Comparison of ENCODE assay signal across 14 mouse cellular contexts in the genomic region with DNA sequence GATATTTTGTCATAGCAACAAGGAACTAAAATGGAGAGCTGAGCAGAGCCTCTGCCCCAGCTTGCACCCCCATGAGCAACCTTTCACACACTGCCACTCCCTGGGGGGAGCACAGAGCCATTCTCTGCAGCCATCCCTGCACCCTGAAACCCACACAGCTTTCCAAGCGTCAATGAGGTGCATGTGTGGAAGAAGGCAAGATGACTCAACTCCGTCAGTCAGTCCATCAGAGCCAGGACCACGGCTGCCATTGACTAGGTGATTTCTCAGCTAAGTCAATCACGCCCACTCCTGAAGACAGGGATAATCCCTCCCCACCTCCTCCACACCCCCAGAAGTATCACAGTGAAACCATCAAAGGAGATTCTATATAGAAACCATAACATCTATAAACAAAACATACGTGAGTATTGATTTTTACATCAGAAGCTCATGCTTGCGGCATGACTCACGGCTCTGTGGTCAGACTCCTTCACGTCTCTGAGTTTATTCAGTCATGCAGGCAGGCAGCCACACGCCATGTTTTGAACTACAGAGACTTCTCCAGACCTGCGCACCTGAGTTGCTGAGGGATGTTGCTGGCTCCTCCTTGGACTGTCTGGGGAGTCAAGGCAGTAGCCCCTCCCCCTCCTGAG. TPM values are rescaled to one million over a fixed set of nuclear protein-coding genes. Genes with fewer than 3 reads are reported as not detected.
DNase-seq lines count a peak whose midpoint lies in the region; ATAC-seq and TF ChIP-seq lines count a peak whose summit lies in the region.
"Had no signal": no experiment of that assay in that cellular context is flagged by ENCODE, and none has a peak within 500 bp of the region (broad histone marks: within the 10 kb centered on the region; RNA-seq: fewer than 3 reads in every experiment).

No protein-coding gene starts in this region.

- no peak for TF ChIP-seq EP300 in stomach, postnatal 0 days (optimal IDR thresholded peaks at IDR 0.05)

- no peak for ATAC-seq in megakaryocyte, adult 5-6 weeks (ENCODE audit: poor library complexity, severe bottlenecking)
- no peak for ATAC-seq in G1E (ENCODE audit: extremely low read depth, insufficient number of reproducible peaks, low FRiP score, poor library complexity, severe bottlenecking)
- peak; percentile 78 for ATAC-seq in stomach, postnatal 0 days (ENCODE audit: low FRiP score, low TSS enrichment)
- ATAC-seq in midbrain, embryonic 13.5 days: no peak
- ATAC-seq in erythroid progenitor cell, adult 5-6 weeks (replicated peaks; ENCODE audit: low FRiP score, poor library complexity, severe bottlenecking): no peak
- ATAC-seq: forebrain, embryonic 16.5 days had no signal

- H3K9ac ChIP-seq in stomach, postnatal 0 days (ENCODE audit: low read length): no peak overlapping the region
- no peak overlapping the region for H3K9ac ChIP-seq in midbrain, embryonic 13.5 days (replicated peaks)

- peaks cover 95% of the 10 kb centered on the region for H3K4me1 ChIP-seq in megakaryocyte, embryonic 14.5 days
- peaks cover 93% of the 10 kb centered on the region for H3K4me1 ChIP-seq in G1E (ENCODE audit: insufficient read depth, low read depth, low read length)
- peaks cover 22% of the 10 kb centered on the region for H3K4me1 ChIP-seq in embryonic fibroblast, embryonic 13.5 days (ENCODE audit: control insufficient read depth, insufficient read depth, low read length)
- H3K4me1 ChIP-seq in stomach, postnatal 0 days (replicated peaks; ENCODE audit: control insufficient read depth, insufficient read depth): peaks cover 8% of the 10 kb centered on the region; the same call in 1 of the 2 replicates
- peaks cover 78% of the 10 kb centered on the region for H3K4me1 ChIP-seq in midbrain, embryonic 13.5 days (replicated peaks)

- whole genome bisulfite sequencing in stomach, postnatal 0 days: 65% methylated on average over 10 of the region's 10 CpGs
- 94% methylated on average over 10 of the region's 10 CpGs for WGBS in midbrain, embryonic 13.5 days

- H3K36me3 ChIP-seq in megakaryocyte, embryonic 14.5 days (replicated peaks; ENCODE audit: low read length): peaks cover 96% of the 10 kb centered on the region
- H3K36me3 ChIP-seq in G1E (replicated peaks): peaks cover 81% of the 10 kb centered on the region
- no peaks in the 10 kb centered on the region for H3K36me3 ChIP-seq in stomach, postnatal 0 days (ENCODE audit: control insufficient read depth, insufficient read depth, low read length)
- peaks cover 19% of the 10 kb centered on the region for H3K36me3 ChIP-seq in midbrain, embryonic 13.5 days

- H3K27ac ChIP-seq in embryonic fibroblast, embryonic 13.5 days (ENCODE audit: insufficient read depth, low read length): peak overlapping the region; percentile 32
- H3K27ac ChIP-seq in stomach, postnatal 0 days (replicated peaks): peak overlapping the region; percentile 67
- no peak overlapping the region for H3K27ac ChIP-seq in midbrain, embryonic 13.5 days
- H3K27ac ChIP-seq: left cerebral cortex, adult 2 months had no signal

- DNase-seq in G1E (ENCODE audit: low spot score): no peak
- DNase-seq in stomach, postnatal 0 days (ENCODE audit: low spot score): peak; percentile 70
- DNase-seq: adrenal gland, postnatal 36 days; cerebellum, adult 11-12 months; embryo, embryonic 11 days; gastrocnemius, postnatal 36 days; thymus, postnatal 14 days had no signal

- H3K4me2 ChIP-seq in stomach, postnatal 0 days (replicated peaks; ENCODE audit: low read depth): 0 out of 2 replicates have a peak overlapping the region, but pooled peaks have one; percentile 9
- H3K4me2 ChIP-seq in midbrain, embryonic 13.5 days (replicated peaks): no peak overlapping the region

- H3K27me3 ChIP-seq in megakaryocyte, embryonic 14.5 days (replicated peaks): no peaks in the 10 kb centered on the region
- no peaks in the 10 kb centered on the region for H3K27me3 ChIP-seq in G1E (ENCODE audit: insufficient read depth, low read length)
- no peaks in the 10 kb centered on the region for H3K27me3 ChIP-seq in stomach, postnatal 0 days (ENCODE audit: control insufficient read depth, insufficient read depth, low read length)
- H3K27me3 ChIP-seq in midbrain, embryonic 13.5 days: no peaks in the 10 kb centered on the region

- H3K9me3 ChIP-seq in megakaryocyte, embryonic 14.5 days: no peaks in the 10 kb centered on the region
- no peaks in the 10 kb centered on the region for H3K9me3 ChIP-seq in G1E (replicated peaks)
- no peaks in the 10 kb centered on the region for H3K9me3 ChIP-seq in stomach, postnatal 0 days (ENCODE audit: control insufficient read depth, low read length)
- no peaks in the 10 kb centered on the region for H3K9me3 ChIP-seq in midbrain, embryonic 13.5 days

- TF ChIP-seq POLR2A in embryonic fibroblast, embryonic 13.5 days (IDR thresholded peaks at IDR 0.05; ENCODE audit: low read depth, low read length): no peak

- peak overlapping the region; percentile 79 for H3K4me3 ChIP-seq in megakaryocyte, embryonic 14.5 days (replicated peaks)
- H3K4me3 ChIP-seq in G1E (ENCODE audit: low read depth, low read length): peak overlapping the region; percentile 60; the same call in 1 of the 2 replicates
- H3K4me3 ChIP-seq in embryonic fibroblast, embryonic 13.5 days (ENCODE audit: insufficient read depth, low read length): no peak overlapping the region
- H3K4me3 ChIP-seq in stomach, postnatal 0 days (ENCODE audit: low read depth, low read length): no peak overlapping the region
- no peak overlapping the region for H3K4me3 ChIP-seq in midbrain, embryonic 13.5 days (replicated peaks)
- H3K4me3 ChIP-seq: left cerebral cortex, adult 2 months had no signal

- no peak for TF ChIP-seq CTCF in G1E (IDR thresholded peaks at IDR 0.05; ENCODE audit: low read depth, low read length)
- TF ChIP-seq CTCF in embryonic fibroblast, embryonic 13.5 days (IDR thresholded peaks at IDR 0.05; ENCODE audit: borderline replicate concordance, insufficient read depth, low read length): no peak
- TF ChIP-seq CTCF in stomach, postnatal 0 days (IDR thresholded peaks at IDR 0.05; ENCODE audit: low read depth): no peak

RNA-seq across cellular contexts. Expression of a gene that starts 14.6 kb away (rescaled TPM):
- polyA plus RNA-seq in megakaryocyte, embryonic 14.5 days (2012; ENCODE audit: insufficient read depth, low replicate concordance): 77.5 and 176 TPM in 2 replicates
- 12.3 and 12.5 TPM in 2 replicates for total RNA-seq in megakaryocyte, adult 5-6 weeks (2015)
- 7.6 and 10.9 TPM in 2 replicates for total RNA-seq in megakaryocyte, adult 5-6 weeks (2017)
- 92.1 and 97.9 TPM in 2 replicates for total RNA-seq in G1E (2014; fragmentation: Nextera tagmentation)
- 15.6 and 17.4 TPM in 2 replicates for total RNA-seq in G1E (2017)
- 78.5 and 83.6 TPM in 2 replicates for polyA plus RNA-seq in G1E (2012)
- 9.9 and 13.9 TPM in 2 replicates for polyA plus RNA-seq in embryonic fibroblast, embryonic 13.5 days (2011; ENCODE audit: insufficient read length, low read depth, missing spikeins)
- 3.3 and 3.9 TPM in 2 replicates for polyA plus RNA-seq in stomach, postnatal 0 days (2015; fragmentation: Nextera tagmentation; extraction: Ambion mirVana)
- polyA plus RNA-seq in midbrain, embryonic 13.5 days (2015; fragmentation: Nextera tagmentation; extraction: Ambion mirVana): 5.6 and 5.9 TPM in 2 replicates
- 13.4 and 14.1 TPM in 2 replicates for total RNA-seq in erythroid progenitor cell, adult 5-6 weeks (2015; ENCODE audit: low replicate concordance)
- 6.8 and 9.2 TPM in 2 replicates for total RNA-seq in erythroid progenitor cell, adult 5-6 weeks (2017; ENCODE audit: low replicate concordance)

Comparison
In these comparisons a context has a peak if more than half of its experiments do, and no peak if none do; other contexts are left out.
1. H3K4me3 ChIP-seq: peak in megakaryocyte, embryonic 14.5 days (single experiment) and G1E (single experiment); none in embryonic fibroblast, embryonic 13.5 days (single experiment), stomach, postnatal 0 days (single experiment) and midbrain, embryonic 13.5 days (single experiment).